ENCODE assay signal across 6 mouse cellular contexts in genomic region chr4:108143178-108143577, GRCm38 (mm10). TPM values are rescaled to one million over a fixed set of nuclear protein-coding genes. Genes with fewer than 3 reads are reported as not detected.
DNase-seq lines count a peak whose midpoint lies in the region; ATAC-seq and TF ChIP-seq lines count a peak whose summit lies in the region.
"Not testable (repeated sequence)": the region's sequence is repeated elsewhere in the genome, so short reads cannot be mapped to it uniquely, and the experiment has no call there.

No protein-coding gene starts in this region.

- TF ChIP-seq EP300 in heart, postnatal 0 days (IDR thresholded peaks at IDR 0.05; ENCODE audit: low read depth); liver, postnatal 0 days (IDR thresholded peaks at IDR 0.05; ENCODE audit: low read depth): not testable (repeated sequence)

- not testable (repeated sequence) for H3K27me3 ChIP-seq in heart, postnatal 0 days (ENCODE audit: control insufficient read depth, insufficient read depth, low read length); kidney, postnatal 0 days (ENCODE audit: insufficient read depth, low read length); liver, postnatal 0 days (ENCODE audit: insufficient read depth, low read length)

- not testable (repeated sequence) for H3K4me3 ChIP-seq in heart, postnatal 0 days (ENCODE audit: low read depth, low read length); kidney, postnatal 0 days (replicated peaks; ENCODE audit: low read depth, low read length); liver, postnatal 0 days (ENCODE audit: low read depth, low read length)

- WGBS in heart, postnatal 0 days, result 73% methylated on average over 2 of the region's 2 CpGs
- 88% methylated on average over 2 of the region's 2 CpGs for WGBS in kidney, postnatal 0 days
- 76% methylated on average over 2 of the region's 2 CpGs for WGBS in liver, postnatal 0 days (ENCODE audit: insufficient replicate concordance)

- TF ChIP-seq CTCF in brain, embryonic 14.5 days (IDR thresholded peaks at IDR 0.05; ENCODE audit: borderline replicate concordance, extremely low read depth, insufficient read depth, insufficient read length), result not testable (repeated sequence)
- TF ChIP-seq CTCF in heart, postnatal 0 days (IDR thresholded peaks at IDR 0.05; ENCODE audit: low read depth), result peak; percentile 7; the same call in 1 of the 2 replicates
- peak; percentile 44 for TF ChIP-seq CTCF in kidney, postnatal 0 days (IDR thresholded peaks at IDR 0.05; ENCODE audit: low read depth)
- TF ChIP-seq CTCF in liver, postnatal 0 days (IDR thresholded peaks at IDR 0.05; ENCODE audit: low read depth), result peak; percentile 31; the same call in 1 of the 2 replicates

- H3K9me3 ChIP-seq in heart, postnatal 0 days (replicated peaks; ENCODE audit: control insufficient read depth, low read length); kidney, postnatal 0 days (replicated peaks; ENCODE audit: low read length); liver, postnatal 0 days (ENCODE audit: low read length): not testable (repeated sequence)

- peak; percentile 24 for DNase-seq in CD4-positive, CD25-positive, alpha-beta regulatory T cell, adult 2 months (ENCODE audit: low read depth, low spot score)
- DNase-seq in brain, embryonic 14.5 days (ENCODE audit: low read depth), result peak; percentile 6
- DNase-seq in heart, postnatal 0 days (ENCODE audit: low spot score); kidney, postnatal 0 days (ENCODE audit: low spot score); liver, postnatal 0 days: not testable (repeated sequence)
- peak; percentile 34 for DNase-seq in naive thymus-derived CD4-positive, alpha-beta T cell, adult 2 months (ENCODE audit: low read depth)

- not testable (repeated sequence) for ATAC-seq in heart, postnatal 0 days (ENCODE audit: insufficient read depth, low read depth); kidney, postnatal 0 days (replicated peaks; ENCODE audit: low FRiP score, low read depth); liver, postnatal 0 days

- H3K4me1 ChIP-seq in heart, postnatal 0 days (ENCODE audit: control insufficient read depth, insufficient read depth); kidney, postnatal 0 days (replicated peaks; ENCODE audit: insufficient read depth, low read length); liver, postnatal 0 days (ENCODE audit: insufficient read depth): not testable (repeated sequence)

- not testable (repeated sequence) for H3K9ac ChIP-seq in heart, postnatal 0 days (replicated peaks; ENCODE audit: low read depth, low read length); kidney, postnatal 0 days (ENCODE audit: low read depth, low read length); liver, postnatal 0 days (replicated peaks)

- H3K36me3 ChIP-seq in heart, postnatal 0 days (replicated peaks; ENCODE audit: control insufficient read depth, insufficient read depth, low read length); kidney, postnatal 0 days (ENCODE audit: insufficient read depth, low read length); liver, postnatal 0 days (replicated peaks; ENCODE audit: insufficient read depth, low read length): not testable (repeated sequence)

- TF ChIP-seq POLR2A in brain, embryonic 14.5 days (IDR thresholded peaks at IDR 0.05; ENCODE audit: borderline replicate concordance, extremely low read depth, insufficient read depth, insufficient read length, poor library complexity, severe bottlenecking), result not testable (repeated sequence)

- H3K27ac ChIP-seq in heart, postnatal 0 days (ENCODE audit: low read depth); kidney, postnatal 0 days; liver, postnatal 0 days (ENCODE audit: low read depth): not testable (repeated sequence)

- H3K4me2 ChIP-seq in heart, postnatal 0 days (ENCODE audit: low read depth, low read length); kidney, postnatal 0 days (ENCODE audit: low read length); liver, postnatal 0 days (ENCODE audit: low read depth, low read length): not testable (repeated sequence)

RNA-seq across cellular contexts. Expression of gene Scp2, which starts 1.6 kb away (rescaled TPM):
- polyA plus RNA-seq in brain, embryonic 14.5 days (2012; rRNA removed), result 115 and 124 TPM in 2 replicates
- 115 and 160 TPM in 2 replicates for total RNA-seq in heart, postnatal 0 days (2014; rRNA removed; ENCODE audit: low replicate concordance)
- 243 and 246 TPM in 2 replicates for polyA plus RNA-seq in heart, postnatal 0 days (2015; fragmentation: Nextera tagmentation; extraction: Ambion mirVana)
- 363 and 369 TPM in 2 replicates for polyA plus RNA-seq in kidney, postnatal 0 days (2015; fragmentation: Nextera tagmentation; extraction: Ambion mirVana)
- polyA plus RNA-seq in liver, postnatal 0 days (2015; fragmentation: Nextera tagmentation; extraction: Ambion mirVana), result 1,479 and 1,508 TPM in 2 replicates

RNA-seq across cellular contexts. Expression of gene Echdc2, which starts 22.1 kb away (rescaled TPM):
- polyA plus RNA-seq in brain, embryonic 14.5 days (2012; rRNA removed), result 15.1 and 33.0 TPM in 2 replicates
- total RNA-seq in heart, postnatal 0 days (2014; rRNA removed; ENCODE audit: low replicate concordance), result 39.0 and 48.5 TPM in 2 replicates
- polyA plus RNA-seq in heart, postnatal 0 days (2015; fragmentation: Nextera tagmentation; extraction: Ambion mirVana), result 27.1 and 28.0 TPM in 2 replicates
- polyA plus RNA-seq in kidney, postnatal 0 days (2015; fragmentation: Nextera tagmentation; extraction: Ambion mirVana), result 41.6 and 44.6 TPM in 2 replicates
- 94.6 and 99.9 TPM in 2 replicates for polyA plus RNA-seq in liver, postnatal 0 days (2015; fragmentation: Nextera tagmentation; extraction: Ambion mirVana)

RNA-seq across cellular contexts. Expression of gene Podn, which starts 46.9 kb away (rescaled TPM):
- 2.2 and 2.8 TPM in 2 replicates for polyA plus RNA-seq in brain, embryonic 14.5 days (2012; rRNA removed)
- 2.3 and 5.0 TPM in 2 replicates for total RNA-seq in heart, postnatal 0 days (2014; rRNA removed; ENCODE audit: low replicate concordance)
- polyA plus RNA-seq in heart, postnatal 0 days (2015; fragmentation: Nextera tagmentation; extraction: Ambion mirVana), result 0.53 and 0.92 TPM in 2 replicates
- polyA plus RNA-seq in kidney, postnatal 0 days (2015; fragmentation: Nextera tagmentation; extraction: Ambion mirVana), result 1.2 and 1.4 TPM in 2 replicates
- polyA plus RNA-seq in liver, postnatal 0 days (2015; fragmentation: Nextera tagmentation; extraction: Ambion mirVana), result 0.34 and 0.43 TPM in 2 replicates
